ENCODE assay signal across 10 mouse cellular contexts in the genomic region with DNA sequence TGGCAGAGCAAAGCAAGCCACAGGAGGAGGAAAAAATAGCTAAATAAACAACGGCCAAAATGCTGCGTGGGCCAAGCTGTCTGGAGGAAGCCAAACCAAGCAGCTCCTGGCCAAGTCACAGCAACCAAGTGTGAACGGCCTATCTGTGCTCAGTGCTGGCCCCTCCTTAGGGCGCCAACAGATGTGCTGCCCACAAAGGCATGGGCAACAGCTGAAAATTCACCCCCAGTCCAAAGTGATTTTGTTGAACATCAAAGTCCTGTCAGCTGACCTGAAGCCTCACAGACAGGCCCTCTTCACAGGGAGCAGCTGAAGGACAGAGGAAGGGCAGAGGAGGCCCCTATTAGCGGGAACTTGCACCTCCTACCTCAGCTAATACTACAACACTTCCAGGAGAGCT.
DNase-seq lines count a peak whose midpoint lies in the region; ATAC-seq and TF ChIP-seq lines count a peak whose summit lies in the region.
"Had no signal": no experiment of that assay in that cellular context is flagged by ENCODE, and none has a peak within 500 bp of the region (broad histone marks: within the 10 kb centered on the region; RNA-seq: fewer than 3 reads in every experiment).

No protein-coding gene starts in this region.

- peaks cover 3% of the 10 kb centered on the region; the same call in 1 of the 2 replicates for H3K36me3 ChIP-seq in limb, embryonic 14.5 days (ENCODE audit: control insufficient read depth, insufficient read depth, low read length)
- H3K36me3 ChIP-seq: intestine, embryonic 15.5 days had no signal

- H3K9me3 ChIP-seq in limb, embryonic 14.5 days (ENCODE audit: control insufficient read depth, low read length): no peaks in the 10 kb centered on the region
- H3K9me3 ChIP-seq: intestine, embryonic 15.5 days had no signal

- no peak overlapping the region for H3K9ac ChIP-seq in limb, embryonic 14.5 days (ENCODE audit: low read depth, low read length, severe bottlenecking)
- H3K9ac ChIP-seq: intestine, embryonic 15.5 days had no signal

- DNase-seq in kidney, postnatal 36 days: peak; percentile 13 to 17
- DNase-seq in kidney, postnatal 4 days: no peak
- DNase-seq in fibroblast of lung, adult 2 months (ENCODE audit: low read depth): peak; percentile 96
- DNase-seq in heart, adult 18-20 months: peak; percentile 53 to 75
- no peak for DNase-seq in limb, embryonic 14.5 days (ENCODE audit: low spot score)
- DNase-seq in spleen, adult 18-20 months: no peak
- DNase-seq: right cerebral cortex, postnatal 4 days had no signal

- no peak overlapping the region for H3K4me2 ChIP-seq in limb, embryonic 14.5 days (replicated peaks; ENCODE audit: low read depth, low read length, severe bottlenecking)
- H3K4me2 ChIP-seq: intestine, embryonic 15.5 days; liver, embryonic 11.5 days had no signal

- 0 out of 2 replicates have a peak, but pooled peaks cover 3% of the 10 kb centered on the region for H3K4me1 ChIP-seq in limb, embryonic 14.5 days (ENCODE audit: control insufficient read depth, insufficient read depth, low read length)
- H3K4me1 ChIP-seq: intestine, embryonic 15.5 days had no signal

- H3K27ac ChIP-seq in limb, embryonic 14.5 days (replicated peaks; ENCODE audit: low read depth, low read length): no peak overlapping the region
- H3K27ac ChIP-seq: intestine, embryonic 15.5 days had no signal

- peak; percentile 62; the same call in 1 of the 2 replicates for ATAC-seq in limb, embryonic 14.5 days (ENCODE audit: low FRiP score, low read depth)
- no peak for ATAC-seq in megakaryocyte, adult 5-6 weeks (ENCODE audit: poor library complexity, severe bottlenecking)
- ATAC-seq: intestine, embryonic 15.5 days had no signal

- 83% methylated on average over 5 of the region's 5 CpGs for WGBS in limb, embryonic 14.5 days

- H3K27me3 ChIP-seq in limb, embryonic 14.5 days (ENCODE audit: control insufficient read depth, insufficient read depth, low read length): no peaks in the 10 kb centered on the region
- H3K27me3 ChIP-seq: intestine, embryonic 15.5 days had no signal

- no peak overlapping the region for H3K4me3 ChIP-seq in limb, embryonic 14.5 days (replicated peaks; ENCODE audit: low read length)
- H3K4me3 ChIP-seq: intestine, embryonic 15.5 days had no signal

- no peak for TF ChIP-seq POLR2A in limb, embryonic 14.5 days (IDR thresholded peaks at IDR 0.05; ENCODE audit: borderline replicate concordance, extremely low read depth, insufficient read depth, insufficient read length)

Comparison
In these comparisons a context has a peak if more than half of its experiments do, and no peak if none do; other contexts are left out.
1. DNase-seq: peak in kidney, postnatal 36 days (2 of 2), fibroblast of lung, adult 2 months (single experiment) and heart, adult 18-20 months (2 of 2); none in kidney, postnatal 4 days (0 of 2), limb, embryonic 14.5 days (single experiment) and spleen, adult 18-20 months (0 of 2).